22 mouse cellular contexts compared by ENCODE assay signal in genomic region chr3:121841412-121842014, GRCm38 (mm10). TPM values are rescaled to one million over a fixed set of nuclear protein-coding genes. Genes with fewer than 3 reads are reported as not detected.
DNase-seq lines count a peak whose midpoint lies in the region; ATAC-seq and TF ChIP-seq lines count a peak whose summit lies in the region.
"Had no signal": no experiment of that assay in that cellular context is flagged by ENCODE, and none has a peak within 500 bp of the region (broad histone marks: within the 10 kb centered on the region; RNA-seq: fewer than 3 reads in every experiment).

No protein-coding gene starts in this region.

- no peak overlapping the region for H3K9ac ChIP-seq in lung, postnatal 0 days (replicated peaks; ENCODE audit: low read depth)
- H3K9ac ChIP-seq: forebrain, embryonic 12.5 days; heart, embryonic 15.5 days; hindbrain, embryonic 14.5 days; limb, embryonic 12.5 days; liver, embryonic 14.5 days had no signal

- H3K4me3 ChIP-seq in lung, postnatal 0 days (ENCODE audit: low read depth, low read length), result no peak overlapping the region
- no peak overlapping the region for H3K4me3 ChIP-seq in kidney, adult 2 months (ENCODE audit: insufficient read depth, low read depth, low read length)
- H3K4me3 ChIP-seq: forebrain, embryonic 12.5 days; heart, embryonic 15.5 days; limb, embryonic 12.5 days had no signal

- 49% methylated on average over 9 of the region's 9 CpGs for WGBS in lung, postnatal 0 days
- 61% methylated on average over 9 of the region's 9 CpGs for WGBS in kidney, adult 2 months

- H3K27ac ChIP-seq in lung, postnatal 0 days (ENCODE audit: low read length), result no peak overlapping the region
- no peak overlapping the region for H3K27ac ChIP-seq in kidney, adult 2 months (ENCODE audit: insufficient read depth, low read depth, low read length)
- H3K27ac ChIP-seq: forebrain, embryonic 12.5 days; heart, embryonic 15.5 days; hindbrain, embryonic 14.5 days; limb, embryonic 12.5 days; liver, embryonic 14.5 days; stomach, postnatal 0 days had no signal

- no peak for TF ChIP-seq CTCF in lung, postnatal 0 days (IDR thresholded peaks at IDR 0.05)
- no peak for TF ChIP-seq CTCF in kidney, adult 2 months (conservative IDR thresholded peaks at IDR 0.05; ENCODE audit: insufficient read depth, insufficient read length, low read depth, low read length)

- ATAC-seq in lung, postnatal 0 days, result peak; percentile 28; the same call in 1 of the 2 replicates
- ATAC-seq in megakaryocyte progenitor cell, adult 5-6 weeks (replicated peaks; ENCODE audit: poor library complexity), result peak; percentile 51; the same call in 1 of the 2 replicates

- no peak for TF ChIP-seq EP300 in lung, postnatal 0 days (IDR thresholded peaks at IDR 0.05)

- no peaks in the 10 kb centered on the region for H3K36me3 ChIP-seq in lung, postnatal 0 days (ENCODE audit: insufficient read depth, low read length)
- H3K36me3 ChIP-seq in kidney, adult 2 months (ENCODE audit: control insufficient read depth, insufficient read depth, low read length), result no peaks in the 10 kb centered on the region
- H3K36me3 ChIP-seq: forebrain, embryonic 12.5 days; G1E; heart, embryonic 15.5 days; limb, embryonic 12.5 days had no signal

- DNase-seq in heart, adult 11 months, result peak; percentile 71
- DNase-seq in heart, adult 9 months (ENCODE audit: low spot score in 2 of 2), result no peak
- peak; percentile 36 for DNase-seq in lung, postnatal 0 days (ENCODE audit: low spot score)
- no peak for DNase-seq in lung, postnatal 4 days
- DNase-seq in adipocyte (ENCODE audit: low spot score), result peak; percentile 67
- no peak for DNase-seq in kidney, adult 2 months
- no peak for DNase-seq in right cerebral cortex, postnatal 4 days
- DNase-seq: adrenal gland, postnatal 25 days; cerebellum, adult 9-10 months; kidney, adult 8-10 months; kidney, postnatal 25 days; right cerebral cortex, postnatal 25 days; thymus, postnatal 36 days had no signal

- no peaks in the 10 kb centered on the region for H3K4me1 ChIP-seq in lung, postnatal 0 days (ENCODE audit: insufficient read depth, low read depth, low read length)
- H3K4me1 ChIP-seq in kidney, adult 2 months (ENCODE audit: control insufficient read depth, insufficient read depth, low read length), result peaks cover 4% of the 10 kb centered on the region; the same call in 1 of the 2 replicates
- H3K4me1 ChIP-seq: forebrain, embryonic 12.5 days; heart, embryonic 15.5 days had no signal

- H3K9me3 ChIP-seq in lung, postnatal 0 days (ENCODE audit: low read length), result no peaks in the 10 kb centered on the region
- H3K9me3 ChIP-seq: forebrain, embryonic 12.5 days; G1E; heart, embryonic 15.5 days had no signal

- H3K27me3 ChIP-seq in lung, postnatal 0 days (replicated peaks; ENCODE audit: insufficient read depth, low read length), result no peaks in the 10 kb centered on the region
- H3K27me3 ChIP-seq in kidney, adult 2 months (replicated peaks; ENCODE audit: control insufficient read depth, insufficient read depth, low read length), result no peaks in the 10 kb centered on the region
- H3K27me3 ChIP-seq: forebrain, embryonic 12.5 days; heart, embryonic 15.5 days; limb, embryonic 12.5 days had no signal

- H3K4me2 ChIP-seq in lung, postnatal 0 days (replicated peaks; ENCODE audit: low read depth, low read length), result no peak overlapping the region
- H3K4me2 ChIP-seq: forebrain, embryonic 12.5 days; heart, embryonic 15.5 days; hindbrain, embryonic 14.5 days; limb, embryonic 12.5 days; midbrain, embryonic 11.5 days had no signal

- TF ChIP-seq POLR2A in kidney, adult 2 months (IDR thresholded peaks at IDR 0.05; ENCODE audit: low read depth, low read length), result no peak

RNA-seq across cellular contexts. Expression of gene Abcd3, which starts 26.4 kb away (rescaled TPM):
- 94.1 and 100 TPM in 2 replicates for polyA plus RNA-seq in lung, postnatal 0 days (2015; fragmentation: Nextera tagmentation; extraction: Ambion mirVana)
- total RNA-seq in megakaryocyte progenitor cell, adult 5-6 weeks (2015), result 33.2 and 39.9 TPM in 2 replicates
- 41.3 and 43.7 TPM in 2 replicates for total RNA-seq in megakaryocyte progenitor cell, adult 5-6 weeks (2017)
- polyA plus RNA-seq in kidney, adult 2 months (2012; rRNA removed), result 25.5 and 48.2 TPM in 2 replicates

Comparison
In these comparisons a context has a peak if more than half of its experiments do, and no peak if none do; other contexts are left out.
1. DNase-seq: peak in heart, adult 11 months (single experiment), lung, postnatal 0 days (single experiment) and adipocyte (single experiment); none in heart, adult 9 months (0 of 2), lung, postnatal 4 days (0 of 2), kidney, adult 2 months (single experiment) and right cerebral cortex, postnatal 4 days (single experiment).